Mouse (Mus musculus): ENCODE measurements at regions not wholly inside any gene's neighbourhood (a gene's known extent, or its start where the extent isn't known, plus 50 kb on each side); places are given as distances from the start of the nearest gene placed in this dataset.

DNA sequence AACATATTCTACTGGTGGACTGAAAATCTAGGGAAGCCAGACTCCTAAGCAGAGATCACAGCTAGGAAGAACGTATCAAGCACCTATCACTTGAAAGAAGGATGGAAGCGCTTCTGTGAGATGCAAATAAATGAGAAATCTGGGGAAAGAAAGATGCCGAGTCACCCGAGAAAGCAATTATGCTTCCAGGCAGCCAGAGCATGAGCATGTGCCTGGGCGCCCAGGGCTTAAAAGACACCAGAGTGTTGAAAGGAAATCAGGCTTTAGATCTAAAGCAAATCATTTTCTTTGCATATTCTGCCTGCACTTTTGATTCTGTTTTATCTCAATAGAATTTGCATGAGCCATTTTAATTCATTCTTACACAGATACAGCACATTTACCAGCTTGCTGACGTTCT, 466.5 kb upstream of the Dmac1 start:
- DNase-seq (ENCODE audit: extremely low spot score, low read depth, low spot score): no peak

DNA sequence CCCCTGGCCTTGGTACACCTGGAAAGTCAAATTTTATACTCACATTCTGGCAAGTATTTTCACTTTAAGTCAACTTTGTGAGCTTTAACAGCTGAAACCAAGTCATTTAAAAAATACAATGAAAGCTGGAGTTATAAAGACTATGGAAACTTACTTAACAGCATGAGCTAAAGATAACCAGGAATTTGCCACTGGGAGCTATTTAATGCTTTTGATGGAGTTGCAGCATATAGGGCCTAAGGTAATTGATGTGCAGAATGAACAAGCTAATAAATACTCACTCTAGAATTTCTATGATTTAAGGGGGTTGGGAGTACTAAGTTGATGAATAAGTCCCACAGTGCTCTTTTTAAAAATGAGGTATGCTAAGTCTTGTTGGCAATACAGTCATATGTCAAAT, 463.5 kb upstream of the Dmac1 start:
- DNase-seq (ENCODE audit: extremely low spot score, low read depth, low spot score): no peak

DNA sequence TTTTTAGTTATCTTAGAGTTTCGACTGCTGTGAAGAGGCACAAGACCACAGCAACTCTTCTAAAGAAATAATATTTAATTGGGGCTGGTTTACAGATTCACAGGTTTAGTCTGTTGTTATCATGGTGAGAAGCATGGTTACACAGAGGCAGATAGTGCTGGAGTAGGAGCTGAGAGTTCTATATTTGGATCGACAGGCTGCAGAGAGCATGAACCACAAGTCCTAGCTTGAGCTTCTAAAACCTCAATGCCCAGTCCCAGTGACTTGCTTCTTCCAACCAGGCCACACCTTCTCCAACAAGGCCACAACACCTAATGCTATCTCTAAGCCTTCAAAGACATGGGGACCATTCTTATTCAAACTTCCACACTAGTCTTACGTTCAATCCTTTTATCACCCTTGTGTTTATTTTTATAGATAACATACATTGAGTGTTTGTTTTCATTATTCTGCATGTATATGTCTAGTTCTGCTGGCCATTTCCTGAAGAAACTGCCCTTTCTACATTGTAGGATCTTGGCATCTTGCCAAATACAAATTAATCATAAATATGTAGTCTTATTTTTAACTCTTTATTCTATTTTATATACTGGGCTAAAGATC, 452.8 kb upstream of the Dmac1 start:
- no peak for DNase-seq (ENCODE audit: extremely low spot score, low read depth, low spot score)

DNA sequence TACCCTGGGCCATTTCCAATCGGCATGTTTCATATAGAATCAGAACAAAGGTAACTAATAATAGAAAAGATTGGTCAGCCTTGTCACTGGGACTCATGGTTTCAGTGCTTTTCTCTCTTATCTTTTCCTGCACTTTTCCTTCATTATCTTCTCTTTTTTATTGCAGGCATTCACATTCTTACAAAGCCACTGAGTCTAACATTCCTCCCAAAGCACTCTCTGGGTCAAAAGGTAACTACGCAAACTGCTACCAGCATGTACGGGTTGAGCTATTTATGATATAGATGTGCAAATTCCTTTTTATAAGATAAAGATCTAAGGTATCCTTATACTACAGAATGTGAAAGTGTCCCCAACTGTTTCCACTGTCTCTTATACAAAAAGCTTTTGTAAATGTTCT, 436.5 kb upstream of the Dmac1 start:
- DNase-seq (ENCODE audit: extremely low spot score, low read depth, low spot score): no peak

DNA sequence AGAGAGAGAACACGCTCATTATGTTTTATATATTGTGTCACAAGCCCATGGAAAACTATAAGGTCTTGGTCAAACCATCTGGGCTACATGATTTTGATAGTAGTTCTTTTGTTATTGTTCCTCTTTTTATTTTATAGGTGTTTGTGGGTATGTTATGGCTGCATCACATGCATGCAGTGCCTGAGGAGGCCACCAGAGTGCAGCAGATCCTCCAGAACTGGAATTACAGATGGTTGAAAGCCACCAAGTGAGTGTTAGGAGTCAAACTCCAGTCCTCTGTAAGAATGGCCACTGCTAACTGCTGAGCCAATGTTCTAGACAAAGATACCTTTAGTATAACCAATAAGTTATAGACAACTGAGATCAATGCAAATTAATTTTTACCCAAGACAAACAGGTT, 435.9 kb upstream of the Dmac1 start:
- DNase-seq (ENCODE audit: extremely low spot score, low read depth, low spot score): no peak

DNA sequence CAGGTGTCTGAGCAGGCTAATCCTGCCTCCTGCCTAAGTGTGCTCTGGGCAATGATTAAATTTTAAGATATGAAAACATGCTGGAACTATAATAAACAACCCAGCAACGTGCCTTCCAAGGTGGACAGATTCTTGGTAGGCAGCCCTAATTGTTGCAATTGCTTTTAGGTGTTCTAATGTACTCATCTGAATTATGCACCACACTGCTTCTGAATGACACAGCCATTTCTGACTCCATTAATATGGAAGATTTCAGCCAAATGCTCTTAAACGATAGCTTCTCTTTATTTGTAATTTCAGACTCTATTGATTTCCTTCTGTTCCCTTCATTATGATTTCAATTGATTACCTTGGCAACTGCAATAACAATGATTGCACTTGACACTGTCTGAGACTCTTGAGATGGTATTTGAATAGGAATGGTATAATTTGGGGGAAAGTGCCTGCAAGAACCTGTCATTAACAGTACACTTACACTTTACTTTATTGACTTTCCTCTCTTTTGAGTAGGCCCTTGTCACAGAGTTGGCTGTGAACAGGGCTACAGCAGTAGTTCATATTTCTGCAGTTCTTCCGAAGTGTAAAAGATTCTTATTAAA, 422.8 kb upstream of the Dmac1 start:
- no peak for DNase-seq (ENCODE audit: extremely low spot score, low read depth, low spot score)

DNA sequence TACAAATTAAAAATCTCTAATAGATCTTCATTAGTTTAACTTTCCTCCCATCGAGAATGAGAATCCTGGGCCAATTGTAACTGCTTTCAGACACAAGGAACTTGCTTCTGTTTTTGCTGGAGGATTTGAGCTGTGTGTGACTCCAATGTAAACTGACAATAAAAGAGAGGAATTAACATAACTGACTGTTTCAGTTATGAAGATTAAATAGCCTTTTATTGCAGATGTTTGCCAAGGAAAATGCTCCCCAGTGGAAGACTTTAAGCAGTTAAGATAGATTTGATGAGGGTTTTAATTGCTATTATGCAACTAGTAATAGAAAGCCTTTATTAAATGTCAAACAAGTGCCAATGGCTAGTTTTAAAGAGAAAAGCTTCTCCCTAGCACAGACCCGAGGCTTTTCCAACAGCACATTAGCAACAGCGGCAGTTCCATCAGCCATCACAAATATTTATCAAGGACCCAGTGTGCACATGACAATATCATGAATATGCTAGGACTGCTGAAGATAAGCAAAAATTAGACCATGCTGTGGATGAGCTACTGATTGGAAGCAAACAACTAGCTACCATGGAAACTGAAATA, 398.6 kb upstream of the Dmac1 start:
- DNase-seq (ENCODE audit: extremely low spot score, low read depth, low spot score): no peak

DNA sequence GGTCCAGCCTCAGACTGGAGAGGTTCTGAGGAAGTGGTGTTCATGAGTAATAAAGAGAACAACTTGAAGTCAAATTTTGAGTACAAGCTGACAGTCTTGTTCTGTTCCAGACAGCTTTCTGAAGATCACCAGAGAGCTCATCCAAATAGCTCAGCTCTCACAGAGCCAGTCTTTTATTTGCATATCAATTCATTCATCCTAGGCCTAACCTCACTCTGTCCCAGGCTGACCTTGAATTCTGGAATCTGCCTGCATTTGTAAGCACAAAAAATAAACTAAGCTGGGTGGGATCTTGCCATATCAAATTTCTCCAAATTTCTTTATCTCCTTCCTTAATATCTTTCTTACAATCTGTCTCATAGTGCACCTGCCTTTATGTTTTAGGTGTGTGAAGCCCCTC, 362.9 kb upstream of the Dmac1 start:
- no peak for DNase-seq (ENCODE audit: extremely low spot score, low read depth, low spot score)

DNA sequence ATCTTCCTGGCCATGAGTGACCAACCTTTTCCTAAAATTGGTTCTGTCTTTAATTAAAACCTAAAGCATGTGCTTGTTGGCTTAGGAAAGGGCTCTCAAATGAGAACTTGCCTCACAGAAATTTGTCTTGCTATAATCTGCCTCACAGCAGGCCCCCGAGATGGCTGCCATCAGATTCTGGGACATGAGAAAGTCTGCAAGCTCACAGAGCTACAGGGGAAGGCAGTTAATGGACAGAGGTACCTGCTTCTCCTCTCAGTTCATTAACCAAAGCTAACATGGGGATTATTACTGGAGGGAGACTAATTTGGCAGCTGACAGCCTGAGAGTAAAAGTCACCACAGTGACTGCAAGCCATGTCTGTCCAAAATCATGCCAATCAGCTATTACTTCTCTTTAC, 358.5 kb upstream of the Dmac1 start:
- no peak for DNase-seq (ENCODE audit: extremely low spot score, low read depth, low spot score)

DNA sequence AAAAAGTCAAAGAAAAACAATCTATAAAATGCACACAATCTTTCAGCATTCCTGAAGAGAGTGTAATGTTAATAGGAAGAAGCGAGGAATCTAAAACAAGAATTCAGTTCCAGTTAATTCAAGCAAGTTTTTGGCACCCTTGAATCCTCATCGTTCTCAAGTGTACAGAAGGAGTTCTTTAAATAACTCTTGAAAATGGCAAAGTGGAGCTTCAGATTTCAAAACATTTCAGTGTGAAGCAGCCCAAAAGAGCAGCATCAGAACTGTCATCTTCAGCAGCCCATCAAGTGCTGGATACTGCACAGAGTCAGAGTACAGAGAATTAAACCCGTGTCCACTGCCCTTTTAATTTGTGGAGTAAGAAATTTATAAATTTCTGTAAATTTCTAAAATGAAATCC, 311.8 kb upstream of the Dmac1 start:
- DNase-seq (ENCODE audit: extremely low spot score, low read depth, low spot score): no peak

DNA sequence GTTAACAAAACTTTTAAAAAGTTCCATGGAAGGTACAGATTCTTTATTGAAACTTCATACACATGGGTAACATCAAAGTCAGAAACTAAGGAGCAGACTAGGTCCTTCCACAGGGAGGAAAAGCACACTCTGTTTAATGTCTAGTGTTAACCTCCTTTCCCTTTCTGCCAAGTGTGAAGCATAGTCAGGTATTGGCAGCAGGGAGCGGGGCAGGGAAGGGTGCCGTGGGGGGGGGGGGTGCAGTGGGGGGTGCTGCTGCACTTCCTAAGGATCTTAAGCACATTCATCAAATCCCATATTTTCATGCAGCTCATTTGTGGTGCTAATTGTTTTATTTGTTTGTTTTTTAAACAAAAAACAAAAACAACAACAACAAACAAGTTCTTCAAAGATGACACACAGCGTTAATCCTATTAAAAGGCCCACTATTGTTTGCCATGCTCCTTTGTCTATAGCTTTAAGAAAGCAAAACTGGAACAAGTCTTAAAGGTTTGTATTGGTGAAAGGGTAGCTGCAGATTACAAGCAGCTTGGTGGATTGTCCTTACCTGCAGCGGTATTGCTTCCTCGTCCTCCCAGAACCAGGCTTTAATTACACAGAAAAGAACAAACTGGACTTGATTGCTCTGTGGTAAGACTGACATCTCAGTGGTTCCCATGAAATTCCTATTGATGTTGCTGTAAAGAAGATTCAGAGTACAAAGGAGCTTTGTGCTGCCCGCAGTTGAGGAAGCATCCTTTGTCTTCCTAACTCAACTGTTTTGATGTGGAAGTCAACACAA, 310.2 kb upstream of the Dmac1 start:
- no peak for DNase-seq (ENCODE audit: extremely low spot score, low read depth, low spot score)

DNA sequence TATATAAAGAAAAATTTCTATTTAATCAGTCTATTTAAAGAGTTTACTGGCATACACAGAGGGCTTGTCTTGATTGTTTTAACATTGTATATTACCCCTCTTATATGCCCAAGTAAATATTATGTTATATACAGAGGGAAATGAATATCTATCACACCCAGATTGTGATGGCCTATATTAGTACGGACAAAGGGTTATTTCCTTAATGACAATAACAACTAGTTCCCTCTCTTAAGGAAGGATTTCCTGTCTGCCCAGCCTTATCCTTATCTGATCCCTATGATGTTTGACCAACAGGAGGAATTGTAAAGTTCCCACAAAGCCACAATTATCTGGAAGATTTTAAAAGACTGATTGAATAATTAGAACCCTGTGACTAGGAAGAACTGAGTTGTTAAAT, 301.8 kb upstream of the Dmac1 start:
- DNase-seq (ENCODE audit: extremely low spot score, low read depth, low spot score): no peak

DNA sequence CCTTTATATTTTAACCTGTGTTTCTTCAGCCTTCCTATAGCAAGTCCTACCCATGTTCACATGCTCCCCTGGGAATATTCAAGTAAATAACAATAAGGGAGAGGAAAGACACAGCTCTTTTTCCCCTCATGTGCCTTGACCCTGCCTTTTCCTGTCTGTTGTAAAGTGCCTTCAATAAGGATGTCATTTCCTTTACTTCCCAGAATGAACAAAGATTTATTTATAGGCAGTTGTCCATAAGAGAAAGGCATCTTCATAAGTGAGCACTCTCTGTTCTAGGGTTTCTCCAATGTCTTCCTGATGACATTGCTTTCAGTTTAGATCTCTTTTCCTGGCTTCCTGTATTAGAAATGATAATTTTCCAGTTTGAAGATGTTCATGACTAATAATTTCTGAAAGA, 294.5 kb upstream of the Dmac1 start:
- DNase-seq (ENCODE audit: extremely low spot score, low read depth, low spot score): no peak

DNA sequence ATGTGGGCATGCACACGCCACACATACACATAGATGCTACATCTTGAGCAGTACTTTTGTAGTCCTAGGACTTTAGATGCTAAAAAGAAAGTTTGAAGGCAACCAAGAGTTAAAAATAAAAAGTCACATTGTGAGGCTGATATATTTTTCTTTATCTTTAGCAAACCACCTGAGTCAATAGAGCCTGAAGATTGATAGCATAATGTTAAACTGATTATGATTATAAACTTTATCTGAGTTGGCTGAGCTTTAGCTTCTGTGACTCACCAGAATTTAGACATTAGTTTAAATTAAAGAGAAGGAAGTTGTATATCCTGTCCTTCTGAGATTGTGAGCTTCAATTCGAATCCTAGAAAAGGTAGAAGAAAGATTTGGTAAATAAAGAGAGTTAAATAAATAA, 289.5 kb upstream of the Dmac1 start:
- DNase-seq (ENCODE audit: extremely low spot score, low read depth, low spot score): no peak

DNA sequence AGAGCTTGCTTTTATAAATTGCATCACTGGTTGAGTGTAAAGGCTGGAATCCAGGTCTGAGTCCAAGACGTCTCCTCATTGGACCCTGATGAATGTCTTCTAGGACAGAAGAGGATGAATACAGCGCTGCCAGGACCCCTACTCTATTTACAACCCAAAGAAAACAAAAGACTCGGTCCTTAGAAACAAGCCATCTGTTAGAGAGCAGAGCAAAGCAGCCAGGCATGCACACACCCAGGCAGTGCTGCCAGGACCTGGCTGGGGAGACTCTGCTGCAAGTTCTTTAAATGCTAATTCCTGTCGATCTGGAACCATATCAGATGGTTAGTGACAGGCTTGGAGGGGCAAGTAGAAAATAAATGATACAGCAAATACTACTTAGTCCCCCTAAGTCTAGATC, 284.4 kb upstream of the Dmac1 start:
- DNase-seq (ENCODE audit: extremely low spot score, low read depth, low spot score): no peak

DNA sequence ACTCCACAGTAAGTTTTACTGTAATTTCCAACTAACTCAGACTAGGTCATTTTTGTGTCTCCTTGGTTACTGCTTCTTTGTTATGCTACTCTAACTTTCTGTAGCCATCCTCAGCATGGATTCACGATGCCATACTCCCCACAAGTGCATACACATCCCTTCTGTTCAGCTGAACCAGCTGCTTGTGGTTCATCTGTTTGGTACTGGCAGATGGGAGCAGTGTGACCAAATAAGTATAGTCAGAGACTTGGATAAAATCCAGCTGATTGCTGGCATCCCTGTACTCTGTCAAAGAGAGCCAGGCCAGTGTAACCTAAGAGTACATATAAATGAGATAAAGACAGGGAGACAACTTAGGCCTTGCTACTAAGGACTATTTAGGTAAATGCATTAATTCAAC, 283.7 kb upstream of the Dmac1 start:
- DNase-seq (ENCODE audit: extremely low spot score, low read depth, low spot score): no peak

DNA sequence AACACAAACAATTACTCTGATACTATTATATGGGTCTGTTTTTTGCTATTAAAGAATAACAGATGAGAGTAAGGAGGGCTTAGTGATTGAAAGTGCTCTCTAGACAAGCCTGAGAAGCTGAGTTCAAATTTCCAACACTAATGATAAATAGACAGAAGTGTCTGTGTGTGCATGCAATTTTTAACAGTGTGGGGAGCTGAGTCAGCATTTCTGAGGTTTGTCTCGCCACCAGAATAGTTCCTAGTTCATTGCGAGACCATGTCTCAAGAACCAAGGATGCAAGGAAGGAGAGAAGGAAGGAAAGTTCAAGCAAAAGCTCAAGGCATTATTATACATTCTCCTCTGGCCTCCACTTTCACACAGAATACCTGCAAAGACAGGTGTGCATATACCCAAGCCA, 259.7 kb upstream of the Dmac1 start:
- DNase-seq (ENCODE audit: extremely low spot score, low read depth, low spot score): no peak

DNA sequence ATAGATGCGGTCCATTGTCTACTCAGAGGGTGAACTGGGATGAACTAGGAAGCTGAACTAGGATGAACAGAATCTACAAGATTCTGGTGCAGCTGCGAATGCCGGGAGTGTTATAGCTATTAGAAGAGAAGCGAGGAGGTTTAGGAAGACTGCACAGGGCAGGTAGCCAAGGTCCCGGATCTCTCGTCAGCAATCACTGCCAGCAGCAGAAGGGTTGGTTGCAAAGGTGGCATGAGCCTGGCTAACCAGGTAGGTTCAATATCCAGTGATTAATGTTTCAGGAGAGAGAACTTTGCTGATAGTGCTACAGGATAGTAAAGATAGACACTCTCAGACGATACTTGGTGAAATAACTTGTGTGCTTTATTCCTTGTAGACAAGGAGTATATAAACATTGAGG, 257.0 kb upstream of the Dmac1 start:
- no peak for DNase-seq (ENCODE audit: extremely low spot score, low read depth, low spot score)

DNA sequence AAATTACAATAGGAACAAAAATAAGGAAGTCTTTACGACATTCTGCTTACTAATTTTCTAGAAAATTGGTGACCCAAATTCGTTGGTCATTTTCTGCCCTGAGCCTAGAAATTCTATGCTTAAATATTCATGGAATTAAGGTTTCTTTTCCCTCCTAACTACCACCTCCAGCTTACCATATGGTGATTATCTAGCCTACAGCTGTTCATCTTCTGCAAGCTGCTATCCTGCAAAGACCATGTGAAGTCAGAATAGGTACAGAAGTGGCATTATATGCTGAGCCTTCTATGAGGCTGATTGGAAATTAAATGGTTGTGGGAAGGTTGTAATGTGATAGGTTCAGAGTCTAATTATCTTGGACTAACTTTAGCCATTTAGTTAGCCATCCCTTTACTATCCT, 251.5 kb upstream of the Dmac1 start:
- no peak for DNase-seq (ENCODE audit: extremely low spot score, low read depth, low spot score)

DNA sequence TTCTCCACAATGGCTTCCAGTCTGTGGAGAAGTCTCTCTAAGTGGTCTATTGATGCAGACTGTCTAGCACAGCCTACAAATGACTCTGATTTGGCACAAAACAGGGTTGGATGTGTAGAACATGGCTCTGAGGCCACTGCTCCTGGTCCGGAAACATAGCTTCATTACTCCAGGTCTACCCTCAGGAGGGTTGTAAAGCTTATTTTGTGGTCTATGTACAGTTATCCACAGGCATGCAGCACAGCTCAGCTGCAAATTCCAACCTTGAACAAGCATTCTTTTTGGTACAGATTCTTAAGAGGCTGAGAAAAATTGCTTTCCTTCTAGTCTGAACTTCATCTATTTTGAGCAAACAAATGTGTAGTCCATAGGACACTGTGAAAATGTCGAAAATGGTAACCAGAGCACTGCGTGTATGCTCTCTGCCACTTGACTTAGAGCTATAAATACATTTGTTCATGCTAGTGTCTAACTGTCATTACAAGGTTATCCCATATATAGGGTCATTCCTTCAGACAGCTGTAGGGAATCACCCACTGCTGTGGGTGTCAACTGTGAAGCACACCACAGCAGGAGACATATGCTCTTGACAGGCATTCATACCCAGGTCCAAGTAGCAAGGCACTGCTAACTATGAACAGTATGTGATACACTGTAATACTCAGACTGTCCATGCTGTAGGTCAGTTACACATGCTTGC, 239.5 kb upstream of the Dmac1 start:
- no peak for DNase-seq (ENCODE audit: extremely low spot score, low read depth, low spot score)
